Mouse (Mus musculus): ENCODE results near the gene Kcnj5.

Kcnj5 gene

DNA sequence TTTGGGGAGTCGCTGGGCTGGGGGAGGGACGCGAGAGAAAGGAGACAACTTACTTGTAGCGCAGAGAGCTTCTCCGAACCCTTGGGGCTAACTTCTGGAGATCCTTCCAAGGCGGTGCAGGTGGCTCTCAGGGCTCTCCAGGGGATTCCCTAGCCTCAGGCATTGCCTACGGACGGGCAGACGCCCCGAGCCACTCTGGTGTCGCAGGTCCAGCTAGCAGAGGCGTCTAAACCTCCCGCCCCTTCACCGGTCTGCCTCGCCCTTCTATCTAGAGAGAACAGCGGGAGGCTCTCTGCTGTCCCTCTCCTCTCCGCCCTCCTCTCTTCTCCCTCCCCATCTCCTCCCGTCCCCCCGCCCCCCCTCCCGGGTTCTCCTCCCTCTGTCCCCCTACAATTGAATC lies at the start of gene Kcnj5:
TSS of gene Kcnj5 (minus strand) at position 300 of the 400 bp plus-strand sequence.
- DNase-seq (ENCODE audit: low spot score) = no peak

DNA sequence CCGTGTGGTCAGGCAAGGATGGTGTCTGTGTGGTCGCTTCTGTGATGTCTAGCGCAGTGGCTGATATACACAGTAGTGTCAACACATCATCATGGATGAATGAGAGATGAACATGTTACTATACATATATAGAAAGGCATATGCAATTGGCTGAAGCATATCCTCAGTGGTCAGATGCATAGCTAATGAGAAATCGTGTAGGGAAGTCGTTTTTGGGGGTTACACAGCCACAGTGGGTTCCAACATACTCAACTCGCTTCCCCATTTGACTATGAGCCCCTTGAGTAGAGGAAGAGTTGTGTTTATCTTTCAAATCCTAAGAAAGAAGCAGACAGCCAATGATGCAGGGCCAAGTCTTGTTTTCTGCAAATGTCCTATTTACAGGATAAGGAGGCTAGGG lies 48.6 kb upstream of the Kcnj5 start:
- DNase-seq (ENCODE audit: low spot score) = no peak

DNA sequence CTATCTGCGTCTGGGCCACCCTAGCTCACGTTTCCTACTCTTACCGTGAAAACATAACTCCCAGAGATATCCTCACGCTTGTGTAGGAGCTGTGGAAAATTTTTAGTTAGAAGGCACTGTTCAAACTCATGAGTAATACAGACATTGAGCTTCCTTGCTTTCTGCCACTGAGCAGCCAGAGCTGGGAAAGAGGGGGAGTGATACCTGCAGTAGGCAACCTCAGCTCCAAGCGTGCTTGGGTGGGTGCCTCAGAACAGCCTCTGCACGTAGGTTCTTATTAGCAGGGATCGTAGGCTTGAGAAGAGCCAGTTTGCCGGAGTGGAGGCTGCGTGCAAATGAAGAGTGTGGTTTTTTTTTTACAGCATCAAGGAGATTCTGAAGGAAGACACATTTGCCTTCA lies 47.6 kb upstream of the Kcnj5 start:
- no peak for DNase-seq (ENCODE audit: low spot score)

DNA sequence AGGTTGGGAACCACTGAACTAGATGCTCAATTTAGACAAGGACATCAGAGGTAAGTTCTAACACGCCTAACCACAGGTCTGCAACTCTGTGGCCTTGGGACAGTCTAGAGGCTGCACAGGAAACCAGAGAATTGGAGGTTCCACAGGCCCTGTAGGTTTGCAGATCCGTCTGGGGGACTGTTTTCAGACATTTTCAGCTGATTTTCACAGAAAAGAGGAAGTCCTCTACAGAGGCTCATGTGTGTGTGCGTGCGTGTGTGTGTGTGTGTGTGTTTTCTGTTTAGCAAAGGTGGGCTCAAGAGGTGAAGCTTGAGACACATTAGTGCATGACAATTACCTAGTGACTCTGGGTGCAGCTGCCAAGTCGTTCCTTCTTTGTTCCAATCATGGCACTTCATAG lies 46.9 kb upstream of the Kcnj5 start:
- no peak for DNase-seq (ENCODE audit: low spot score)

DNA sequence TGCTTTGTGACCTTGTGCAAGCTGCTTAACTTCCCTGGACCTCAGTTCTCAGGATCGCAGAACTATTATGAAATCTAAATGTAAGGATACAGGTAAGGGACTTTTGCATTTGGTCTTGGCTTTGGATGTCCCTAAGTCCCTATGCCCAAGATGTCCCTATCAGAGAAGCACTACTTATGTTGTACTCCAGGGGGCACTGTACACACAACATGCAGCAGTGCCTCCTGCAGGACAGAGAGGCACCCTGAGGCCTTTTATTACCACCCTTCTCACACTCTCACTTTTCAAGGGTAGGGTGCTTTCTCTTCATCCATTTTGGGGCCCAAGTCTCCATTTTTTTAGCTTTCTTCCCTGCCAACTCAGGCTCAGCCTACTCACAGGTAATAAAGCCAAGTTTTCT lies 44.0 kb upstream of the Kcnj5 start:
- DNase-seq (ENCODE audit: low spot score) = peak; percentile 36

DNA sequence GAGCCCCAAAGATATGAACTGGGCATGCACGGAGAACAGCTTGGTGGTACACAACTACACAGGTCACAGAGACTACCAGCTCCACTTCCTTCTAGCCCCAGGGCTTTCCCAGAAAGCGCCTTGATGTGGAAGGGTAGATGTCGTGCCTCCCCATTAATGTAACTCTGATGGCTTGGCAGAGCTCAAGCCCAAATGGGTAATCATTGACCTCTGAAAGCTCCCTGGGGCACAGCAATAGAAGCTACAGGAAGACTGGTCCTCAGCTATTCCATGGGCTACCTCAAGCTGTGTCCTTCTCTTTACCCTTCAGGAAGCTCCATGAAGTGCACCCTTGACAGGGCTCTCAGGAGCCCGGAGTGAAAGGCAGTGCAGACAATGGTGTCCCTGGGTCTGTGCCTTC lies 40.8 kb upstream of the Kcnj5 start:
- no peak for DNase-seq (ENCODE audit: low spot score)

DNA sequence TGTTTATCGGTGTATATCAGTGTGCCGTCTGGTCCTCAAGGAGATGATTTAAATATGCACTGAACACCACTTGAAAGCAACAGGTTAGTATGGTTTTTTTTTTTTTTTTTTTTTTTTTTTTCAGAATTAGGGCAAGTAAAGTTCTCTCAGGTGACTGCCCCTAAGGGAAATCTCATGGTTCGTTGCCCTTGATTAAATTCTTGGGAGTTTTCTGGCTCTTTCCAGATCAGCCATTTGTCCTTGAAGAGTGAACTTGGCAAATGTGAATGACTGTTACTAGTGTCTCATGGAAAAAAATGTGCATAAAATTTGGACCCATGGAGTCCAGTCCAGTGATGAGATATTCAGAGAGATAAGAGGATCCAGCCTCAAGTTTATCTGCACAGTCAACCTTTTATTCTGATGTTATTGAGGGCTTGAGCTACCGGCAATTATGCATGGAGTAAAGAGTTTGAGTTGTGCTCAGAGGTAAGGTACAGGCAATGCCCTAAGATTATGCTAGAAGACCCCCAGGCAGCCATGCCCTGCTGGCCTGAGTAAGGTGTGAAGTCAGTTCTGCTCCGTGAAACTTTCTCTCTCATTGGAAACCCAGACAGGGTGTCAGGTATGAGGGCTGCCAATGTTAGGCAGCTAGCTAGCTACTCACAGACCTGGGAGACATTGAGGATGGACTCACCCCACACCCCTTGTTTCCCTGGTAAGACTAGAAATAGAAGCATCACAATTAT lies 32.9 kb upstream of the Kcnj5 start:
- no peak for DNase-seq (ENCODE audit: low spot score)

- DNase-seq (ENCODE audit: low spot score) = no peak
Observed at GRCm38 (mm10) chr9:32376031-32376430, 31.9 kb upstream of the Kcnj5 start.

DNA sequence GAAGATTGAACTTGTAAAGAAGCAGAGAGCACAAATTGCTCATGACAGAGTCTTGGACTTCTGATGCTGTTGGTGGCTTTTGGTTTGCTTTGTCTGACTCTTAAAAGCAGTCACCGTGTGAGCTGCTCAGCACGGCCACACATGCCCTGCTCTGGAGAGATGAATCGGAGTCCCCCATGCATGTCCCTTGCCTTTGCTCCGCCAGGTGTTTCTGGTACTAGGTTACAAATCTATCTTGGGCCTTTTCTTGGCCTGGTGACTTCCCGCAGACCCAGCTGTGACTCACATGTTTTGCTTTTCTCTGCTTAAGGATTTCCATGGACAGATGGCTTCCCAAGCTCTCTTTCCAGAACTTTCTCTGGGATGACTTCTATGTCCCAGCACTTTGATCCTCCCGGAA lies 29.5 kb upstream of the Kcnj5 start:
- DNase-seq (ENCODE audit: low spot score) = no peak

- DNase-seq (ENCODE audit: low spot score) = no peak
Observed at GRCm38 (mm10) chr9:32372202-32372601, 28.1 kb upstream of the Kcnj5 start, which contains the start of gene Kcnj1. TSS of gene Kcnj1 (plus strand) at chr9:32372493.

DNA sequence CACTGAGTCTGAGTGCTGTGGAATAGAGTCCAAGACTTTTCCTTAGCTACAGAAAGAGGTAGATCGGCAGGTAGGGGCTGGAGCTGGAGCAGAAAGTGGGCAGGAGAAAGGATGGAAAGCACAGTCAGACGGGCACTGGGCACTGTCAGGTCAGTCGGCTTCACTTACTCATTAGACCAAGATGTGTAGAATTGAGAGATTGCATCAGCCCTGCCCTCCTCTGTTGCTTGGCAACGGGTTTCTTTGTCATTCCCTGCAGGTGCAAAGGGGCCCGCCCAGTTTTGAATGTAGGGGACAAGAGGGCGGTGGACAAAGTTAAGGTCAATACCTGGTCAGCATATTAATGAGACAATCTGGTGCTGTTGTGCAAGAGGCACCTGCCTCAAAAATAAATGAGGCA lies 25.2 kb upstream of the Kcnj5 start:
- no peak for DNase-seq (ENCODE audit: low spot score)

DNA sequence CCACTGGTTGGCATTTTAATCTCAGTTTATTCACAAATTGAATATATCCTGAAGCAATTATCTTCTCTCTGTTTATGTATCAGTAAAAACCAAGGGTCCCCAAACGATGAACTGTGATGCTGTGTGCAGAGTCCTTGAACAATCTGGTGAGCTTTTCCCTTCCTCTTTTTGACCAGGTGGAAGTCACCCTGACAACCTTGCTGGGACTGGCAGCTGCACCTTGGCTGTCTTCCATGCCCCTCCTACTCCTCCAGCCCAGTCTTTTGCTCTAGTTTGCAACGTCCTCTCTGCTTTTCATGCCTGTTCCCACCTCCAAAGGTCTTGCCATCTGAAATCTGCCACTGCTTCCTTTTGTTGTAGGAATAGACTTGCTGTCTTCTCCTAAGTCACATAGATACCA lies 24.7 kb upstream of the Kcnj5 start:
- DNase-seq (ENCODE audit: low spot score) = no peak

DNA sequence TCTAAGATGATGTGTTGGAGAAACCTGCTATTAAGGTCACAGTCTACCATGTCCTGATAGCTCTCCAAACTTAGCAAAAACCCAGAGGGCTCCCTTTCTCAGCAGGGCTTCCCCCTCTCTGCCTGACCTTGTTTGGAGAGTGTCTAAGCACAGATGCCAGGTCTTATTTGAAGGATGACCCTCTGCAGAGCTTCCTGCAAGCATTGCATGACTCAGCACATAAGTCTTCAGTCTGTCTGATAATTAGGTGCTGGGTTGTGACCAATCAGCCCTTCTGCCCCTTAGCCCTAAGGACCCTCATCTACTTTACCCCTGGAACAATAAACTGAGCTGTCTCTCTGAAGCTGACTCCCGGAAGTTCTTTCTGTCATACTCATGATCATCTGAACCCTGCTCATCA lies 16.6 kb upstream of the Kcnj5 start:
- DNase-seq (ENCODE audit: low spot score) = no peak

DNA sequence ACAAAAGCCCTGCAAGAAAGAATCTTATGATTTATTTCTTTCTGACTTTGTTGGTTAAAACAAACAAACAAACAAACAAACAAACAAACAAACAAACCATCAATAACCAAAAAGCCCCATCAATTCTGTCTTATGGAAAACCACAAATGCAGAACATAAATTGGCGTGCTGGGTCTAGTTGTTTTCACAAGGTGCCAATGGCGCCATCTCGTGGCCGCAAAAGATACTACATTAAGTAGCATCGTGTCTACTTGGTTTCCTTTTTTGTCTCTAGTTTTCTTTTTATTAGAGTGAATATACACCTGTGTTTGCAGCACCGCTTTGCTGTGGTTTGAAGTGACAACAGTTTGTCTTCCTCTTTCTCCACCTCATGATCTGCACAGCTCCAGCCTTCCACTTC lies 6.2 kb upstream of the Kcnj5 start:
- peak; percentile 38 for DNase-seq (ENCODE audit: low spot score)

GRCm38 (mm10) chr9:32349344-32349743 lies 5.2 kb upstream of the Kcnj5 start:
- DNase-seq (ENCODE audit: low spot score) = no peak

GRCm38 (mm10) chr9:32348096-32348495 lies 3.9 kb upstream of the Kcnj5 start:
- no peak for DNase-seq (ENCODE audit: low spot score)

GRCm38 (mm10) chr9:32344489-32344888 lies 339 bp upstream of the Kcnj5 start:
- no peak for DNase-seq (ENCODE audit: low spot score)

DNA sequence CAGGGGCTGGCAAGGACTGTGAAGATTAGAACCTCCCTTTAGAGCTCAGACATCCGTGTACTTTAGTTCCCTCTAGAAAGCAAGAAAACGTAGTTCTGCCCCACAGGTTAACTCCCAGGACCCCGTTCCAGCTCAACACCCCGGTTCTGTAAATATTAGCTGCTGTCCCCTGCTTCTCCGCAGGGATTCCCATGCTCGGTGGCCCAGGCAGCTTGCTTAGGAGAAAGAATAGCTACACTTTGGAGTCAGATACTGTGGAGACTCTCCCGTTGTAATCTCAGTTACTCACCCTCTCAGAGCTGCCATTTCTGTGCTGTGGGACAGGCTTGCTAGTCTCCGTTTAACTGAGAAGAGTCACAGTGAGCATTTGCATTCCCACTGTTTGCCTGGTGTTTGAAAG lies 1.2 kb downstream of the Kcnj5 start:
- DNase-seq (ENCODE audit: low spot score) = no peak

- DNase-seq (ENCODE audit: low spot score) = no peak
Observed at GRCm38 (mm10) chr9:32340831-32341230, 3.3 kb downstream of the Kcnj5 start.

GRCm38 (mm10) chr9:32335389-32336150 lies 8.6 kb downstream of the Kcnj5 start:
- no peak for DNase-seq (ENCODE audit: low spot score)

GRCm38 (mm10) chr9:32331162-32331561 lies 13.0 kb downstream of the Kcnj5 start:
- no peak for DNase-seq (ENCODE audit: low spot score)

GRCm38 (mm10) chr9:32328777-32329176 lies 15.4 kb downstream of the Kcnj5 start:
- DNase-seq (ENCODE audit: low spot score) = no peak

- no peak for DNase-seq (ENCODE audit: low spot score)
Observed at GRCm38 (mm10) chr9:32323610-32324009, 20.5 kb downstream of the Kcnj5 start.

DNA sequence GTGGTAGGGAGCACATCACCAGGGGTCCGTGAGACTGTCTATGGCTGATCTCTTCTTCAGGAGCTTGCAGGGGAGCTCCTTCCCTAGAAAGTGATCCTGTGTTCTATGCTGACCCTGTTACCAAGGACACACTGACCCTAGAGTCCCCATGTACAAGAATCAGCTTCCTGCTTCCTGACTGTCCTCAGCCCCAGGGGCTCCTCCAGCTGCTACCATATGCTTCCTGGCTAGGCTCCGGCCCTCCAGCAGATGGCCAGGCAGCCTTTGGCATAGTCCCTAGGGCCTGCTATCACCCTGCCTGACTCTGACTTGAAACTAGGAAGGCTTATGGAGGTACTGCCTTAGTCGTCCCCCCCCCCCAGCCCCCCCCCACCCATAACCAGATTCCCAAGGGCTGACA lies 24.0 kb downstream of the Kcnj5 start:
- no peak for DNase-seq (ENCODE audit: low spot score)
